Mouse (Mus musculus) cortical plate, adult 2 months (tissue): ENCODE results near the gene Dlg5.

Source experiments
- CTCF ChIP-seq: fragments of 200-500 bp; IDR thresholded peaks from 2 replicates; pipeline ENCODE4 v1.5.1; 2011; ENCODE audit warnings: mild to moderate bottlenecking, control low read depth, low read length; ENCODE audit not compliant: insufficient read depth; ENCODE audit errors: extremely low read depth
- POLR2A ChIP-seq: fragments of 200-500 bp; IDR thresholded peaks from 2 replicates; pipeline ENCODE4 v1.6.1; 2011; ENCODE audit warnings: mild to moderate bottlenecking, low read length, control low read depth; ENCODE audit not compliant: insufficient read depth; ENCODE audit errors: extremely low read depth

DNA sequence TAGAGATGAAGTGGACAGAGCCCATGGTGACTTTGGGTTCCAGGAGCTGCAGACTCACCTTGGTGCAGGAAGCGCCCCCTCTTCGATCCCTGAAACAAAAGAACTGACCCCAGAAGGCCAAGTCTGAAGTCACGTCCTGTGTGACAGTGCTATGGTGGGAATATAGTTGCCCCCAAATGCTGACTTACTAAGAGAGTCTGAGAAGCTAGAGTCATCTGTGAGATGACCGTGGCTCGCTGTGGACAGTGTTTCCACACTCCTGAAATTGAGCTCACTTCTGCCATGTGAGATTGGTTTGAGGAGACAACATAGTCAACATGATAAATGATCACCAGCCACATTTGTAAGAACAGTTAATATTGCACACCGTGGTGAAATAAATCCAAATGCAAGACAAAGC, 16.7 kb upstream of the Dlg5 start:
- TF ChIP-seq CTCF (no peak), POLR2A (no peak)
